Mouse (Mus musculus): ENCODE measurements at regions not wholly inside any gene's neighbourhood (a gene's known extent, or its start where the extent isn't known, plus 50 kb on each side); places are given as distances from the start of the nearest gene placed in this dataset.

DNA sequence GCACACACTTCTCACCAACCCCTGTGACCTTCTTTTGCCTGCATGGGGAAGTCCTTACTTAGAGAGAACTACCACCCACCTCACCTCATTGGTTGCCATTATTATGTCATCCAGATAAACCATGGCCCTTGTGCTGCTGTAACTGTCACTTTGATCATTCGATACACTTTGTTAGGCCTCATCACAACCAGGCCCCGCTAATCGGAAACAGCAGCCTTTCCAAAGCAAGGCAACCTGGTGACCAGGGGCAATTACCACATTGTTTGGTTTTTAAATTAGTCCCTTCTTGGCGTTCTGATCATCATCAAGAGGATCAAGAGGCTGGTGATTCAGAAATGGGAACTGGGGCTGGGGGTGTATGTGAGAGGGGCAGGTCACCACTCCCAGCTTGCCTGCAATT is 208.9 kb upstream of the Meis1 start:
- in situ Hi-C loops (cut with MboI; ENCODE audit: unreplicated experiment in 2 of 2) = no loop called here

DNA sequence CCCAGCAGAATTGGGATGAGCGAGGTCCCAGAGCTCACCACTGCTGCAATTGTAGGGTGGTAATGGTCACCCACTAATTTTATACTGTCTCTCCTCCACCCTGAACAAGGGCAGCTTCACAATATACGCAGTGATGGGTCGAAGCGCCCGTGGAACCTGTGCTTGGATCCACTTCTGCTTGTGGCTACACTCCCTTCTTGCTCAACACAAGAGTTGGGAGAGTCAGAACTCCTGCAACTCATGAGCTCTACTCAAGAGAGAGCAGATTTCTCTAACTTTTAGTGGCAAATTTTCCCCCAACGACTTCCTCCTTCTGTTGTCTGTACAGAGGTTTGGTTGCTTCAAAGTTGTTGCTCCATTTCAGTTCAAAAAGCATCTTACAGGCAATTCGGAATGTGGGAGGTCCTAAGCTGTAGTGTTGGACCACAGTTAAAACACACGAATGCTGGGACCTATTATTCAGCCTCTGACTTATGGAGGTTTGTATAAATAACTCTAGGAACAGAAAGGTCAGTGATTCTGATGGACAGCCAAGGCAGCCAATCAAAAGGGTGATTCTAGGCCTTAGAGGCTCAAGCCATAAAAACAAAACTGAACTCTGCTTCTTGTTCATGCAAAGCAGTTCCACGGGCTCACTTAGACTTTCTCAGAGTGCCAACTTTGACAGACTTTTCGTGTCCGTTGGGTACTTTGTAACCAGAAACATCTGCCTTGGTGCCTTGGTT is 227.8 kb upstream of the Meis1 start:
- in situ Hi-C loops (cut with MboI; ENCODE audit: unreplicated experiment in 2 of 2) = no loop called here

DNA sequence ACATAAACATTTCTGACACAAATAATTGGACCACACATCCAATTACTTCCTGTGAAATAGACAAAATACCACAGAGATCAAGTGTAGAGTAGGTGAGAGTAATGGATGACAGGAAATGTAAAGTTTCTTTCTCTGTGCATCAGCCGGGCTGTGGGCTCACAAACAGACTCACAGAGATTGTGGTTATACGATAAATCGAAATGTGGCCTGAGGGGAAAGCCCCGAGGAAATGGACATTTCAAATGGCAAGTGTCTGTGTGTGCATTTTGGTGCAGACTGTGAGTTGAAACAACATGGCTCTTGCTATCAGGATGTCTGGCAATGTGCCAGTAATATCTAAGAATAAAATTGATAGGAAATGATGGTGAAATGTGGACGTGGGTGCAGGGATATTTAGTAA is 234.8 kb upstream of the Meis1 start:
- in situ Hi-C loops (cut with MboI; ENCODE audit: unreplicated experiment in 2 of 2) = no loop called here

DNA sequence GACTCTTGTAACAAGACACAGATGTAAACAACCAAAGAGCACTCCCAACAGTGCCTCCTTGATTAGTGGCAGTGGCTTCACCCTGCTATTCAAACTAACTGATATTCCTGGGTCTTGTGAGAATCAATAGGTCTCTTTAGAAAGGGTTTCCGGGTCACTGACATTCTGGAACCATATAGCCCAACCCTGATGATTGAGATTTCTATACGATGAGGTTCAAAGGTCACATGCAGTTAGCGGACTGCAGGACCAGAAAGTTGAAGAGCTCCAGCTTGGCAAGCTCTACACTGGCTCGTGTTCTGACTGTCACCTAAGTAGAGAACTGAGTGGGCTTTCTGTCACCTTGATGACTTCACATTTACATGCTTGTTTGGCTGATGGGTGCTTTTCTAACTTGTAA is 235.4 kb upstream of the Meis1 start:
- in situ Hi-C loops (cut with MboI; ENCODE audit: unreplicated experiment in 2 of 2) = no loop called here

DNA sequence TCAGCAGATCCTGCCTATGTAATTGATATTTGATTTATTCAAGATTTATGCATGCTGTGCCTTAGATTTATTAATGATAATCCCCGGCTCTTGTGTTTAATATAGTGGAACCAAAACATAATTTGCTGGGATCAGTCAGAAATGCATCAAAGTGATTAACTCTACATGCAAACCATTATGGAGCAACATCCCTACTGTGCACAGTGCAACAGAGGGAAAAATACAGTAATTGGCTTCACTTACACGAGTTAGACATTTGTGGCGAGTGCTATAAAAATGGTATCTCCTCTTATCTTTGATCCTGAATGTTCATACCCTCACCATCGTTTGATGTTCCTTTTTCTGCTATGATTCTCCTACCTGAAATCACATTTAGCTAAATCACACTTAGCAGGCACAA is 238.8 kb upstream of the Meis1 start:
- in situ Hi-C loops (cut with MboI; ENCODE audit: unreplicated experiment in 2 of 2) = no loop called here

DNA sequence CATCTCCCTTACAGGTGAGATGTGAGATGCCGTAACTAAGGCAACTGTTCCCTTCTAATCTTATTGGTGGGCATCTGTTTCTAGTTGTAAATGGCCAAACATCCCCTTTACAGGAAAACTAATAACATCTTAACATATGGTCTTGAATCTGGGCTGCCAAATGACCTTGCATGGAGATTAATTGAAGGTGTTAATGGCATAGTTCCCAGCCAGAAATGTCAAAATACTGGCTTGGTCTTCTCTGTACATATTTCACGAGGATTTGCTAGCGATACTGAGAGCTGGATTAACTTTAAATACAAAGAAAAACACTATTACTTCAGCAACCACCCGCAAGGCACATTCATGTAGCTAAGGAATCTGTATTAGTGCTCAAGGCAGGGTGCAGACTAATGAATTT is 244.0 kb upstream of the Meis1 start:
- in situ Hi-C loops (cut with MboI; ENCODE audit: unreplicated experiment in 2 of 2) = no loop called here

DNA sequence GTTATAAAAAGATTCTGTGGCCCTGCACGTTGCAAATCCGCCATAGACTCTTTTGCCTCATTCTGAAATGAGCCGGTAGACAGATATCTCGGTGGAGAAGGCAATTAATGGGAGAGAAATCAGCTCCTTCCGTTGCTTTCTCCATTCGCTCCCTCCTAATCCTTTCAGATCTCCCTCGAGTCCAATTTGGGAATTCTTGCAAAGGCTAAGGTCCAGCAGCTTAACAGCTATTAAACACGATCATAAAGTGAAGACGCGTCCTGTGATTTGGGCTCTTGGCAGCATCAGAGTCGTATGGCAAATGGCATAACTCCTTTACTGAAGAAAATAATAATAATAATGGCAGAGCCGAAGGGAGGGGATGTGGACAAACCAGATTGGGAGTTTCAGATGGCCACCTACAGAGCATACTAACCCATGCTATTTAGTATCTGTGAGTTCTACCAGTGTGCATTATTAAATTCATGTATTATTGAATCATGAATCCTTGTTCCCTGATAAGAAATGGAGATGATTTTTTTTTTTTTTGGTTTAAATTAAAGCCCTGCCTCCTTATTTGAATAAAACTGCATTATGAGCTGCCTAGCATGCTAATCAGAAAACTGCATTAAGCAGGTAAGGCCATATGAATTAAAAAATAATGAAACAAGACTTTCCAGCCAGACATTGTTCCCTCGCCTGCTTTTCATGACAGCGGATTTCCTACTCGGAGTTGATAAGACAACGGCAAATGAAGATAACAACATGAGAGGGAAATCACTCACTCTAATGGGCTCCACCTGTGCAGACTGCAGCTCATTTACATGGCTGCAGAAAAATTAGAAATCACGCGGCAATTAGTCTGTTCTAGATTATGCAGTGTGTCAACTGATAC is 246.2 kb upstream of the Meis1 start:
- in situ Hi-C loops (cut with MboI; ENCODE audit: unreplicated experiment in 2 of 2) = no loop called here

DNA sequence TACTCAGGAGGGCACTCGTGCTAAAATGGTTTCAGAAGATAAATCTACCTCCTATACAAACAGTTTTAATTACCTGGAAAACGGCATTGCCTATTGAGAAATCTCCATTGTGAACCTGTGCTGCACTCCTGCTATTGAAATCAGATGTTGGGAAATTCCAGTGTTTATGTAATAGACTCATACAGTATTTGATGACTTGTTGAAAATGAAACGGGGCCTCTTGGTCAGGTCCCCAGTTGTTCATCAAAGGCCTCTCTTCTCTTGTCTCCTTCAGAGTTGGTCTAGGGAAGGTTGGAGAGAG is 246.8 kb upstream of the Meis1 start:
- in situ Hi-C loops (cut with MboI; ENCODE audit: unreplicated experiment in 2 of 2) = no loop called here

DNA sequence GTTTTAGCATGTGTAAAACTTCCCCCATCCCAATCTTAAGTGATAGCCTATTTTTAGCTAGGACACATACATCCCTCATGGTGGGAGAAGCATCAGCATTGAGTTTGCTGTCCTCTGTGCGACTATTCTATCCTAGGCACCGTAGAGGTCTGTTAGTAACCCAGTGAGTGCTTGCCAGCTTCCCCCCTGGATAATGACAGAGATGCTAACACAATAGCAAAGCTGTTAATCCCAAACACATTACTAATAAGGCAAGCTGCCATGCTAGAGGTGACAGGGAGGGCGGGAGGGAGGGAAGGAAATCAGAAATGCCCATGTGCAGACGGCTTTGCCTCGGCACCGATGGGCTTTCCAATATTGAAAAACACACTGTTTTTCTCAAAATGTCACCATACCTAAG is 272.2 kb upstream of the Meis1 start:
- in situ Hi-C loops (cut with MboI; ENCODE audit: unreplicated experiment in 2 of 2) = no loop called here

DNA sequence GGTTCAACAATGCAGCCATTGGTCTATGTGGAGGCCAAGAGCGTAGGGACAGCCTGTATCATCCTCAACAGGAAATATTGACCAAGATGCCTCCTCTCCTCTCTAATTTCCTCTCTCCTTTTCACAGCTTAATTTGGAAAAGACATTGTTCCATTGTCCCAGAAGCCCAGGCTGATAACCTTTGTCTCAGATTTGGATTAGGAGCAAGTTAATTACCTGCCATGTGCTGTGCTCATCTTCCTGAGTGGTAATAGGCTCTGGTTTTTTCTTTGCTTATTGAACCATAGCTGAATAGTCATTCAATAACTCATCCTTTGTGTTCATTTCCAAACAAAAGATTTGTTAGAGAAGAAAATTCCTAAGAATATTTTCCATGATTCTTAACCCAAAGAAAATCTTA is 280.6 kb upstream of the Meis1 start:
- in situ Hi-C loops (cut with MboI; ENCODE audit: unreplicated experiment in 2 of 2) = no loop called here

DNA sequence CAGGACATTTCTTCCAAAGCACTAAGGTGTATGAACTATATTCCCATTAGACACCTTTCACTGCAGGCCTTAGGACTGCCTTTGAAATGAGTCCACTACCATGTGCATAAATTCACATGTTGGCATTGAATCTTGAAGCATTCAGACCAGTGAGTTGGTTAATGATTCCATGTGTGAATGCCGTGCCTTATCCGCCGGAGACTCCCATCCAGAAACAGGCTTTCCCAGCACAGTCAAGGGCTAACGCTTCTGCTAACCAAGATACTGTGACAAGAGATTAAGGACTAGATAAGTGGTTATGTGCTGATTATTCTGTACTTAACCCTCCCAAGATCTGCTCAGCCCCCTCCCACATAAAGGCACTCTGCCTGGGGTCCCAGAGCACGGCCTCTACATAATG is 287.9 kb upstream of the Meis1 start:
- in situ Hi-C loops (cut with MboI; ENCODE audit: unreplicated experiment in 2 of 2) = no loop called here

DNA sequence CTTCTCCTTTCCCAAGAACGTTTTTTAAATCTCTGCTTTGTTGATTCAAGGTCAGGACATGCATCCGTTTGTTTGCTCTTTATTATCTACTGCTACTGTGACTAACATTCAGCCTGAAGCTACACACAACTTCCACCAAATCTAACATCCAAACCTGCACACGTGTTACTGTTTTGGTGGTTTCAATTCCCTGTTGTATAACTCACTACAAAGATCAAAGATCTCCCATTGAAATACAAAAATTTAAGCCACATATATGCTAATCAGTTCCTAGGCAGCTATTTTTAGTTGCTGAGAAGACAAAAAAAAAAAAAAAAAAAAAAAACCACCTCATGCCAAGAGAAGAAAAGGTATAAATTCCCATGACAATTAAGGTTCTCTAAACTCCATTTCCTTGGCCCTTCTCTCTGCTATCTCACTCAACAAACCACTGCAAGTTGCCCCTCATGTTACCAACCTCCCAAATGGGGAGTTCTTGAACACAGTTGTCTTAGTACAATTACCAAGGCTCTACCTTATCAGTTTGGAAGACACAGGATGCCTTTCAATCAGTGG is 312.0 kb upstream of the Meis1 start:
- in situ Hi-C loops (cut with MboI; ENCODE audit: unreplicated experiment in 2 of 2) = no loop called here

DNA sequence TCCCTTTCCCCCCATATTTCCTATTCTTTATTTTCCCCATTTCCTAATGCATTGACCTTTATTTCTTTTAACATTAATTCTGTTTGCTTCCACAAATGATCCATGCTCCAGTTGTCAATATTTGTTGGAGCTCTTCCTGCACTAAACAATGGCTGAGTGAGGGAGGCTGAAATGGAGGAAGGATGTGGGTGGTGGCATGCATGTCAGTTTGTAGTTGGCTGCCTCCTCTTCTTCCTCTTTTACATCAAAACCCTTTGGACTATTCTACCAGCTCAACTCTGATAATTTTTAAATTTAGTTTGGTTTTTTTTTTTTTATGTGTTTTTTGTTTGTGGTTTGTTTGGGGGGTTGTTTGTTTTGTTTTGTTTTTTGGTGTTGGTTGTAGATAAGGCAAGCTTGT is 313.5 kb upstream of the Meis1 start:
- in situ Hi-C loops (cut with MboI; ENCODE audit: unreplicated experiment in 2 of 2) = no loop called here

DNA sequence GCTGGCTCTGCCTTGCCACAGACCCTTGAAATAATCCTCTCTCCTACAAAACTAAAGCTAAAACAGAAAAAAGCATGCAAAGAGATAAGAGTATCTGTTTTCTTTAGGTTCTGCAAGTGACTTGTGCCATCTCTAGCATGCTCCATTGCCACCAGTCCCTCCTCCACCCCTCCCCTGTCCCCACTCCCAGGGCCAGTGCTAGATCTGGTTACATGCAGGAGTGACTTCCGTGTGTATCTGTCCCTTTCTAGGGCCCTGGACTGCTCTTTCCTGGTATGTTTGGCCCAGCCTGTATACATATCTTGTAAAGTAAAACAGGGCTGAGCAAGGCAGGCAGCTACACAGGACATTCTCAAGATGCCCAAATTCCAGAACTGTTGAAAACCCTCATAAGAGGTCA is 313.9 kb upstream of the Meis1 start:
- in situ Hi-C loops (cut with MboI; ENCODE audit: unreplicated experiment in 2 of 2) = no loop called here

DNA sequence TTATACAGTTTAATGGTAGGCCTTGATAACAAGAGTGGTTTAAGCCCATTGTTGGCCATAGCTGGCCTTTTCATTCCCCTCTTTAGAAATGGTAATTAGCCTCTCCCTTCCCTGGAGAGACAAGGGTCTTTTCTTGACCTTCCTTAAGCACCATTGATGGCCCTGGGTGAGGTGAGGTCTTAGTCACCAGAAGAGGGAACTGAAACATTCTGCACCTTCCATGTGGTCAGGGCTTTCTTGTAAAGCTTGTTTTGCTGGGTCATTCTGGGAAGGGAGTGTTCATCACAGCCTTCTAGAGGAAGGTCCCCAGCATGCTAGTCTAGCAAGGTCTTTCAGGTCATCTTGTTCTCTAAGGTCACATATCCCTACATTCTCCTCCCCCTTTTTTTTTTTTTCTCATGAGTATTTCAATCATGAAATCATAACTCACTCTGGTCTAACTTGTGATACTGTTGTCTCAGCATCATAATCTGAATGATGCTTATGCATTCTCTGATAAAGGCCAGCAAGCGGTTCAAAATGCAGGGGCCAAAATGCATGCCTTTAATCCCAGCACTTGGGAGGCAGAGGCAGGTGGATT is 315.2 kb upstream of the Meis1 start:
- in situ Hi-C loops (cut with MboI; ENCODE audit: unreplicated experiment in 2 of 2) = no loop called here

DNA sequence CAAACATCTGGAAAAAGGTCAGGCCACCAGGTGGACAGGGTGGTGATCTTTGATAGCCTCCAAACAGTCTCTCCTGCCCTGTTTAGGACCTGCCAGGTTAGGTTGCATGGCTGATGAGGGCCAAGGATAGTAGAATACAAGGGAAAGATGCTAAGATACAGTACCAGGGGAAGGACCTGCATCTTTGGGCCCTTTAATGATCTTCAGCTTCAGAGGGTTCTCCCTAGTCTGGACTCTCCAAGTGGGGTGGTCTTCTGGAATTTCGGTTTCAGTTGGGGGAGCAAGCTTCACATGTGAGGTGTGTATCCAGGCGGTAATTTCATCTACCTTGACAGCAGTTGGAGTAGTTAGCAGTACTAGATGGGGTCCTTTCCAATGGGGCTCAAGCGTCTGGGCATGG is 316.6 kb upstream of the Meis1 start:
- in situ Hi-C loops (cut with MboI; ENCODE audit: unreplicated experiment in 2 of 2) = no loop called here

DNA sequence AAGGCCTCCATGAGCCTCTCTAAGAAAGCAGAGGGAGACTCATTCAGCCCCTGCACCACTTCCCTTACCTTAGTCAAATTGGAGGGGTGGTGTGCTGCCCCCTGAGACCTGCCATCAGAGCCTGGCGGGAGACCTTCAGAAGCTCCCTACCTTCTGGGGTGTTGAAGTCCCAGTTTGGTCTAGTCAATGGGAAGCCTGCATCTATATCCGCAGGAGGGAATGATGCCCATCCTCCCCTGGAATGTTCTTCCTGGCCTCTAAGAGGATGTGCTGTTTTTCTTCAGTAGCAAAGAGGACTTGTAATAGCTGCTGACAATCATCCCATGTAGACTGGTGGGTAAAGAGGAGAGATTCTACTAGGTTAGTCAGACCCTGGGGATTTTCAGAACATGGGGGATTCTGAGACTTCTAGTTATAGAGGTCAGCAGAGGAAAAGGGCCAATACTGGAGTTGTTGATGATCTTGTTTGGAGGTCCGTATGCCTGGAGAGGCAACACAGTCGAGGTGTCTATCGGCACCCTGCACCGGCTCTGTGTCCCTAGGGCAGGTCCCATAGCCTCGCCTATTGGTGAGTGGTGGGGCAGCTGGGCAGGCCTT is 321.0 kb upstream of the Meis1 start:
- in situ Hi-C loops (cut with MboI; ENCODE audit: unreplicated experiment in 2 of 2) = no loop called here

DNA sequence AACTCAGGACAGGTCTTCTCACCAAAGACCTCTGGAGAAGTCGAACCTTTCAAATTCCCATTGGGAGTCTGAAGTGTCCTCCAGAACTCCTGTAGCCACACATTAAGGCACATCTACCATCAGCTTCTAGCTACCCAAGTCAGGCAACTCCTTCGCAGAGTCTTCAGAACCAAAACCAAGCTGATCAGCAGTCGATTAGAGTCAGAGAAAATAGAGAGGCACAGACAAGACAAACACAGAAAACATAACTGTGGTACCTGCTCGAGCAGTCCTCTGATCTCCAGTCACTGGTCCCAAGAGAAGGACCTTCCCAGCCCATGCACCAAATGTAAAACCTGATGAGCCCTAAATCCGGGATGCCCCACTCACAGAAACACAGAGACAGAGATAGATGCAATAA is 322.1 kb upstream of the Meis1 start:
- in situ Hi-C loops (cut with MboI; ENCODE audit: unreplicated experiment in 2 of 2) = no loop called here

DNA sequence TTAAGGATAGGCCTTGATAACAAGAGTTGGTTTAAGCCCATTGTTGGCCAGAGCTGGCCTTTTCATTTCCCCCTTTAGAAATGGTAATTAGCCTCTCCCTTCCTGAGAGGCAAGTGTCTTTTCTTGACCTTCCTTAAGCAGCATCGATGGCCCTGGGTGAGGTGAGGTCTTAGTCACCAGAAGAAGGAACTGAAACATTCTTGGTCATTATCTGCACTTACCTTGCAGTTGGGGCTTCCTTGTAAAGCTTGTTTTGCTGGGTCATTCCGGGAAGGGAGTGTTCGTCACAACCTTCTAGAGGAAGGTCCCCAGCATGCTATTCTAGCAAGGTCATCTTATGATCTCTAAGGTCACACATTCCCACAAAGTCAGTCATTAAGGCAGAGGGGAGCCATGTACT is 322.6 kb upstream of the Meis1 start:
- in situ Hi-C loops (cut with MboI; ENCODE audit: unreplicated experiment in 2 of 2) = no loop called here

DNA sequence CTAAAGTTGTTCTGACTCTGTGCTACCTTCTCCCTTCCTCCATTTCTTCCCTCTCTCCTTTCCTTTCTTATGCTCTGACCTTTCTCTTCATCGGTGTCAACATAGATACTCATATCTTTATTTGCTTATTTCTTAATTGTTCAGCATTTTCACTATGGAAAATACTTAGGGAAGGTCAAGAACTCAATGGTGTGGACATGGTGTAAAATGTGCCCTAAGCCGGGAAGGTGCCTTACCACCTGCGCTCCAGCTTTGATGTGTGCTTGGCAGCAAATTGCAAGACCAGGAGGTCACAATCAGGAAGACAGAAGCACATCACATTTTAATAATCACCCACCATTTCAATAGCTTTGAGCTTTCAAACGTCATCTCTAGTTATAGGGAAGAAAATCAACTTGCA is 324.0 kb upstream of the Meis1 start:
- in situ Hi-C loops (cut with MboI; ENCODE audit: unreplicated experiment in 2 of 2) = no loop called here

DNA sequence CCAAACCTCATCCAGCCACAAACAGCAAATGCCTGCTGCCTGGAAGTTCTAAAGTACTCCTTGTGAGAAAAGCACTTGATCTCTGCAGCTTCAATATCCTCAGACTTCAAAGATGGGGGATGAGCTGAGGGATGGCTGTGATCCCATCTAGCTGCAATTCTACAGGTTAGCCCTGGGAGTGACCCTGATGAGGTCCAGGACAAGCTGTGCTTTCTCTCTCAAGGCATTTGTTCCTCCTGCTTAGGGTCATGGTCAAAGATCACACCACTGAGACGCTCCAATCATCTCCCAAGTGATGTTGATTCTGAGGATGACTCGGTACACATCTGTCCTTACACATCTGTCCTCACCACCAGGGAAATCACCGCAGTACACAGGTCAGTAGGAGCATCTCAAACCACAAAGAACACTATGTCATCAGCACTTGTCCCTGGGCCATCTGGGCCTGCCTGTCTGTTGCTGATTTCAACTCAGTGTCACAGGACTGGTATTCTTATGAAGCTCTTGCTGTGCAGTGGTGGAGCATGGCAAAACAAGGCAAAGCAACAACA is 327.6 kb upstream of the Meis1 start:
- in situ Hi-C loops (cut with MboI; ENCODE audit: unreplicated experiment in 2 of 2) = no loop called here

All from v-Abl transformed pro-B cells (cell line).